Mouse (Mus musculus) myocyte (in vitro differentiated cells): ENCODE measurements around the gene 1110008L16Rik.

Experiments
- POLR2A ChIP-seq: IDR thresholded peaks from one replicate; pipeline ENCODE4 v1.6.1; 2011; ENCODE audit warnings: low read depth, mild to moderate bottlenecking, control low read depth, moderate library complexity; ENCODE audit not compliant: insufficient read length
- SRF ChIP-seq: IDR thresholded peaks from one replicate; pipeline ENCODE4 v1.6.1; 2011; ENCODE audit warnings: low read depth; ENCODE audit not compliant: control insufficient read depth, insufficient read length
- USF1 ChIP-seq: IDR thresholded peaks from one replicate; pipeline ENCODE4 v1.6.1; 2011; ENCODE audit warnings: low read depth, mild to moderate bottlenecking, control low read depth, moderate library complexity

- TF ChIP-seq SRF (no peak), USF1 (no peak), POLR2A (no peak)
These were observed 126.9 kb downstream of the 1110008L16Rik start for GRCm38 (mm10) chr12:55426300-55426699.
